Mouse (Mus musculus) limb, embryonic 10.5 days (tissue): ENCODE measurements around the gene Polr1e. TPM values are rescaled to one million over a fixed set of nuclear protein-coding genes. Genes with fewer than 3 reads are reported as not detected.

Experiments
- DNase-seq: peaks from one replicate; pipeline ENCODE4 v3.0.0-alpha.2; 2017; ENCODE audit warnings: low spot score
- H3K27ac ChIP-seq: fragments of 300-500 bp; sonication (generic); 2 replicates; pipeline ENCODE4 v1.5.1; 2016; ENCODE audit warnings: mild to moderate bottlenecking
- H3K27me3 ChIP-seq: fragments of 300-500 bp; sonication (generic); 2 replicates; pipeline ENCODE4 v1.6.1; 2016; ENCODE audit warnings: low read depth, mild to moderate bottlenecking; ENCODE audit not compliant: poor library complexity, severe bottlenecking
- H3K36me3 ChIP-seq: fragments of 300-500 bp; sonication (generic); 2 replicates; pipeline ENCODE4 v1.6.1; 2016; ENCODE audit warnings: mild to moderate bottlenecking, moderate library complexity
- H3K4me1 ChIP-seq: fragments of 300-500 bp; sonication (generic); 2 replicates; pipeline ENCODE4 v1.6.1; 2016
- H3K4me3 ChIP-seq: fragments of 300-500 bp; sonication (generic); 2 replicates; pipeline ENCODE4 v1.5.1; 2016; ENCODE audit warnings: mild to moderate bottlenecking, moderate library complexity
- H3K9me3 ChIP-seq: fragments of 300-500 bp; sonication (generic); replicated peaks from 2 replicates; pipeline ENCODE4 v1.6.1; 2016; ENCODE audit warnings: mild to moderate bottlenecking
- WGBS: fragments of 180-500 bp; shearing (Covaris S2); methylation state at CpG from one replicate; pipeline ENCODE4 v1.1.7; 2016; 5-methylcytosine and 5-hydroxymethylcytosine counted together
- polyA plus RNA-seq: library from polyadenylated mRNA; unstranded; fragments of >200 nt; fragmentation: Nextera tagmentation; extraction: Ambion mirVana; gene quantifications from 2 replicates; pipeline ENCODE4 v1.2.1, GENCODE M21; 2016

The Polr1e gene
- 60.8 and 71.9 TPM in 2 replicates for polyA plus RNA-seq

- peak within 1 kb of the TSS; percentile 72 for H3K27ac ChIP-seq
- peak; percentile 93 for DNase-seq
- peaks cover 25% of the 10 kb centered on the region for H3K4me1 ChIP-seq
- H3K4me3 ChIP-seq = peak within 1 kb of the TSS; percentile 79
- H3K36me3 ChIP-seq = peaks cover 22% of the 10 kb centered on the region
- no peaks in the 10 kb centered on the region for H3K9me3 ChIP-seq
- H3K27me3 ChIP-seq = no peaks in the 10 kb centered on the region
- WGBS = under 1% methylated on average over 29 of the region's 29 CpGs
Measured at GRCm38 (mm10) chr4:45018452-45018980, at the start of gene Polr1e. TSS of gene Polr1e (plus strand) at chr4:45018583.

- Histone ChIP-seq H3K36me3 (no peaks in the 10 kb centered on the region), H3K27ac (no peak overlapping the region), H3K9me3 (no peaks in the 10 kb centered on the region), H3K27me3 (no peaks in the 10 kb centered on the region), H3K4me3 (no peak overlapping the region), H3K4me1 (peaks cover 8% of the 10 kb centered on the region)
- WGBS = 93% methylated on average over 7 of the region's 7 CpGs
- DNase-seq = no peak
Measured at GRCm38 (mm10) chr4:44970056-44970455, 48.3 kb upstream of the Polr1e start.

- WGBS = 24% methylated on average over 10 of the region's 10 CpGs
- Histone ChIP-seq H3K36me3 (no peaks in the 10 kb centered on the region), H3K9me3 (no peaks in the 10 kb centered on the region), H3K4me3 (no peak overlapping the region), H3K27me3 (no peaks in the 10 kb centered on the region), H3K4me1 (peaks cover 8% of the 10 kb centered on the region), H3K27ac (no peak overlapping the region)
- peak; percentile 78 for DNase-seq
Measured at GRCm38 (mm10) chr4:44970612-44971110, 47.7 kb upstream of the Polr1e start.

GRCm38 (mm10) chr4:44973450-44973849 lies 44.9 kb upstream of the Polr1e start:
- Histone ChIP-seq H3K36me3 (no peaks in the 10 kb centered on the region), H3K4me3 (peak overlapping the region; percentile 27; the same call in 1 of the 2 replicates), H3K9me3 (no peaks in the 10 kb centered on the region), H3K27me3 (no peaks in the 10 kb centered on the region), H3K27ac (no peak overlapping the region), H3K4me1 (peaks cover 8% of the 10 kb centered on the region)
- 14% methylated on average over 9 of the region's 9 CpGs for WGBS
- peak; percentile 86 for DNase-seq

- Histone ChIP-seq H3K4me1 (peaks cover 8% of the 10 kb centered on the region), H3K9me3 (no peaks in the 10 kb centered on the region), H3K4me3 (peak overlapping the region; percentile 27; the same call in 1 of the 2 replicates), H3K27ac (no peak overlapping the region), H3K27me3 (no peaks in the 10 kb centered on the region), H3K36me3 (no peaks in the 10 kb centered on the region)
- no peak for DNase-seq
- WGBS = 53% methylated on average over 14 of the region's 14 CpGs
Measured at GRCm38 (mm10) chr4:44973871-44974270, 44.5 kb upstream of the Polr1e start.

GRCm38 (mm10) chr4:44974331-44974730 lies 44.1 kb upstream of the Polr1e start:
- no peaks in the 10 kb centered on the region for H3K9me3 ChIP-seq
- 83% methylated on average over 8 of the region's 8 CpGs for WGBS
- no peak for DNase-seq
- H3K4me3 ChIP-seq = no peak overlapping the region
- no peaks in the 10 kb centered on the region for H3K27me3 ChIP-seq
- peaks cover 8% of the 10 kb centered on the region for H3K4me1 ChIP-seq
- H3K27ac ChIP-seq = no peak overlapping the region
- no peaks in the 10 kb centered on the region for H3K36me3 ChIP-seq

- Histone ChIP-seq H3K27ac (no peak overlapping the region), H3K4me1 (peaks cover 19% of the 10 kb centered on the region), H3K27me3 (no peaks in the 10 kb centered on the region), H3K9me3 (no peaks in the 10 kb centered on the region), H3K4me3 (no peak overlapping the region), H3K36me3 (no peaks in the 10 kb centered on the region)
- WGBS = 81% methylated on average over 6 of the region's 6 CpGs
- no peak for DNase-seq
Measured at GRCm38 (mm10) chr4:44976026-44976615, 42.3 kb upstream of the Polr1e start.

- Histone ChIP-seq H3K36me3 (no peaks in the 10 kb centered on the region), H3K4me1 (peaks cover 28% of the 10 kb centered on the region), H3K4me3 (no peak overlapping the region), H3K9me3 (no peaks in the 10 kb centered on the region), H3K27me3 (no peaks in the 10 kb centered on the region), H3K27ac (no peak overlapping the region)
- no peak for DNase-seq
- 87% methylated on average over 10 of the region's 10 CpGs for WGBS
Measured at GRCm38 (mm10) chr4:44976921-44977710, 41.3 kb upstream of the Polr1e start.

GRCm38 (mm10) chr4:44978175-44978574 lies 40.2 kb upstream of the Polr1e start:
- 83% methylated on average over 5 of the region's 5 CpGs for WGBS
- no peak overlapping the region for H3K27ac ChIP-seq
- no peaks in the 10 kb centered on the region for H3K27me3 ChIP-seq
- peaks cover 38% of the 10 kb centered on the region for H3K4me1 ChIP-seq
- no peak overlapping the region for H3K4me3 ChIP-seq
- H3K36me3 ChIP-seq = no peaks in the 10 kb centered on the region
- H3K9me3 ChIP-seq = no peaks in the 10 kb centered on the region
- DNase-seq = no peak

- Histone ChIP-seq H3K9me3 (no peaks in the 10 kb centered on the region), H3K4me1 (peaks cover 36% of the 10 kb centered on the region), H3K27me3 (no peaks in the 10 kb centered on the region), H3K4me3 (no peak overlapping the region), H3K36me3 (peaks cover 15% of the 10 kb centered on the region), H3K27ac (no peak overlapping the region)
- 76% methylated on average over 7 of the region's 7 CpGs for WGBS
- no peak for DNase-seq
Measured at GRCm38 (mm10) chr4:44979794-44980338, 38.5 kb upstream of the Polr1e start.

- peaks cover 38% of the 10 kb centered on the region for H3K4me1 ChIP-seq
- peak; percentile 96 for DNase-seq
- peaks cover 31% of the 10 kb centered on the region for H3K36me3 ChIP-seq
- no peaks in the 10 kb centered on the region for H3K27me3 ChIP-seq
- peak within 1 kb of the TSS; percentile 94 for H3K27ac ChIP-seq
- 1% methylated on average over 40 of the region's 40 CpGs for WGBS
- H3K9me3 ChIP-seq = no peaks in the 10 kb centered on the region
- peak within 1 kb of the TSS; percentile 88 for H3K4me3 ChIP-seq
Measured at GRCm38 (mm10) chr4:44981280-44981973, 37.0 kb upstream of the Polr1e start, which contains the start of gene Grhpr. TSS of gene Grhpr (plus strand) at chr4:44981395.

- 27% methylated on average over 5 of the region's 5 CpGs for WGBS
- no peak for DNase-seq
- Histone ChIP-seq H3K27ac (peak overlapping the region; percentile 94), H3K27me3 (no peaks in the 10 kb centered on the region), H3K36me3 (peaks cover 36% of the 10 kb centered on the region), H3K4me1 (peaks cover 38% of the 10 kb centered on the region), H3K4me3 (peak overlapping the region; percentile 88), H3K9me3 (no peaks in the 10 kb centered on the region)
Measured at GRCm38 (mm10) chr4:44981974-44982287, 36.5 kb upstream of the Polr1e start.
